Mouse (Mus musculus) midbrain, embryonic 14.5 days (tissue): Measurements from ENCODE around the gene Tcap. TPM values are rescaled to one million over a fixed set of nuclear protein-coding genes. Genes with fewer than 3 reads are reported as not detected.
A peak's percentile ranks its signal among the peaks of the same experiment; 100 is the strongest.

Experiments
- ATAC-seq: fragments of 200-750 bp; cut with Nextera tagmentation; 2 replicates; pipeline ENCODE4 v1.8.0; 2017; ENCODE audit warnings: moderate number of reproducible peaks, moderate library complexity; ENCODE audit not compliant: low FRiP score, low TSS enrichment
- DNase-seq: peaks from one replicate; pipeline ENCODE4 v3.0.0-alpha.2; 2015
- H3K27ac ChIP-seq: fragments of 300-500 bp; sonication (generic); replicated peaks from 2 replicates; pipeline ENCODE4 v1.5.1; 2014; ENCODE audit warnings: mild to moderate bottlenecking, low read depth, low read length, moderate library complexity
- H3K27me3 ChIP-seq: fragments of 300-500 bp; sonication (generic); 2 replicates; pipeline ENCODE4 v1.6.1; 2014; ENCODE audit warnings: low read length, control low read depth, mixed read lengths; ENCODE audit not compliant: control insufficient read depth, insufficient read depth
- H3K36me3 ChIP-seq: fragments of 300-500 bp; sonication (generic); 2 replicates; pipeline ENCODE4 v1.6.1; 2014; ENCODE audit warnings: low read length, control low read depth; ENCODE audit not compliant: control insufficient read depth, insufficient read depth
- H3K4me1 ChIP-seq: fragments of 300-500 bp; sonication (generic); 2 replicates; pipeline ENCODE4 v1.6.1; 2014; ENCODE audit warnings: mild to moderate bottlenecking, antibody characterized with exemption, low read length, control low read depth; ENCODE audit not compliant: control insufficient read depth, insufficient read depth
- H3K4me2 ChIP-seq: fragments of 300-500 bp; sonication (generic); 2 replicates; pipeline ENCODE4 v1.6.1; 2014; ENCODE audit warnings: mild to moderate bottlenecking, low read length, moderate library complexity
- H3K4me3 ChIP-seq: fragments of 300-500 bp; sonication (generic); replicated peaks from 2 replicates; pipeline ENCODE4 v1.5.1; 2014; ENCODE audit warnings: low read depth, low read length
- H3K9ac ChIP-seq: fragments of 300-500 bp; sonication (generic); replicated peaks from 2 replicates; pipeline ENCODE4 v1.6.1; 2014; ENCODE audit warnings: mild to moderate bottlenecking, low read length, moderate library complexity
- H3K9me3 ChIP-seq: fragments of 300-500 bp; sonication (generic); 2 replicates; pipeline ENCODE4 v1.6.1; 2016; ENCODE audit warnings: low read length, control low read depth, mixed read lengths; ENCODE audit not compliant: control insufficient read depth
- WGBS: fragments of 180-500 bp; shearing (Covaris S2); extraction: QIAGEN DNeasy Blood & Tissue Kit; methylation state at CpG from one replicate; pipeline ENCODE4 v1.1.7; 2014; 5-methylcytosine and 5-hydroxymethylcytosine counted together
- polyA plus RNA-seq: library from polyadenylated mRNA; unstranded; fragments of >200 nt; fragmentation: Nextera tagmentation; extraction: Ambion mirVana; gene quantifications from 2 replicates; pipeline ENCODE4 v1.2.1, GENCODE M21; 2014

Tcap gene
- polyA plus RNA-seq, 1 experiment from 2014 or later, result not detected

- H3K27ac ChIP-seq, result no peak overlapping the region
- no peak overlapping the region for H3K4me2 ChIP-seq
- WGBS, result 88% methylated on average over 5 of the region's 5 CpGs
- ATAC-seq (no peak), DNase-seq (no peak)
- H3K4me3 ChIP-seq, result no peak overlapping the region
- H3K36me3 ChIP-seq, result no peaks in the 10 kb centered on the region
- H3K9ac ChIP-seq, result no peak overlapping the region
- H3K27me3 ChIP-seq, result no peaks in the 10 kb centered on the region
- H3K9me3 ChIP-seq, result no peaks in the 10 kb centered on the region
- H3K4me1 ChIP-seq, result peaks cover 22% of the 10 kb centered on the region
Observed at GRCm38 (mm10) chr11:98363817-98364216, 19.8 kb upstream of the Tcap start.

DNA sequence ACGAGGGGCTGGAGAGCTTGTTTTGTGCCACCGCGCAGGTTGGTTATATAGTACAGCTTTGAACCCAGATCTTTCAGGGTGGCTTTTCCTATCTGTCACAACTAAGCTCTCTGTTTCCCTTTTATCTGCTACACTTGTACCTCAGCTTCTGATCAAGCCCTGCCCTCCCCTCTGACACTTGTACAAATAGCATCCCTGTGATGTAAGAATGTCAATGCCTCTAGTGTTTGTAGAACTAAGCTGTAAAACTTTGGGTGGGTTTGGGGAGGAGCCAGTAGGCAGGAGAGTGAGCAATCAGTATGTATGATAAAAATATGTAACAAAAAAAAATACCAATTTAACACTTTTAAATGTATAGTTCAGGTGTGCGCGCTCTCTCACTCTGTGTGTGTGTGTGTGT is 19.2 kb upstream of the Tcap start:
- Histone ChIP-seq H3K27ac (no peak overlapping the region), H3K4me2 (no peak overlapping the region), H3K9me3 (no peaks in the 10 kb centered on the region), H3K27me3 (no peaks in the 10 kb centered on the region), H3K9ac (no peak overlapping the region), H3K4me3 (no peak overlapping the region), H3K4me1 (peaks cover 16% of the 10 kb centered on the region), H3K36me3 (no peaks in the 10 kb centered on the region)
- ATAC-seq (no peak), DNase-seq (no peak)
- WGBS, result 93% methylated on average over 5 of the region's 5 CpGs

DNA sequence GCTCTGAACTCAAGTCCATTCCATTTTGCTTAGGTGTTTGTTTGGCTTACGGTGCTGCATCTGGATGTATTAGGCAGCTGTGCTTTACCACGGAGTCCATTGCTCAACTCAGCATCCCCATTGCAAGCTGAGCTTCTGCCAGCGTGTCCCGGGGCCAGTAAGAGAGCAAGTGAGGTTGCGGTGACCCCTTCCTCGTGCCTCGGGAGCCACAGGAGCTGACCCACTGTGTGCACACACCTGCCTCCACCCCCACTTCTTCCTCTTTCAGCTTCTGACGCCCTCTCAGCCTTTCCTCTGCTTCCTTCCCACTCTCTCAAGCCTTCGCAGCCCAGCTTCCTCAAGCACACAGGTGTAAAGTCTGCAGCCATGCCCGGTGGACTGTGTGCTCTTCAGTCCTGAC is 17.3 kb upstream of the Tcap start:
- H3K27me3 ChIP-seq, result no peaks in the 10 kb centered on the region
- no peak for DNase-seq
- WGBS, result 83% methylated on average over 10 of the region's 10 CpGs

DNA sequence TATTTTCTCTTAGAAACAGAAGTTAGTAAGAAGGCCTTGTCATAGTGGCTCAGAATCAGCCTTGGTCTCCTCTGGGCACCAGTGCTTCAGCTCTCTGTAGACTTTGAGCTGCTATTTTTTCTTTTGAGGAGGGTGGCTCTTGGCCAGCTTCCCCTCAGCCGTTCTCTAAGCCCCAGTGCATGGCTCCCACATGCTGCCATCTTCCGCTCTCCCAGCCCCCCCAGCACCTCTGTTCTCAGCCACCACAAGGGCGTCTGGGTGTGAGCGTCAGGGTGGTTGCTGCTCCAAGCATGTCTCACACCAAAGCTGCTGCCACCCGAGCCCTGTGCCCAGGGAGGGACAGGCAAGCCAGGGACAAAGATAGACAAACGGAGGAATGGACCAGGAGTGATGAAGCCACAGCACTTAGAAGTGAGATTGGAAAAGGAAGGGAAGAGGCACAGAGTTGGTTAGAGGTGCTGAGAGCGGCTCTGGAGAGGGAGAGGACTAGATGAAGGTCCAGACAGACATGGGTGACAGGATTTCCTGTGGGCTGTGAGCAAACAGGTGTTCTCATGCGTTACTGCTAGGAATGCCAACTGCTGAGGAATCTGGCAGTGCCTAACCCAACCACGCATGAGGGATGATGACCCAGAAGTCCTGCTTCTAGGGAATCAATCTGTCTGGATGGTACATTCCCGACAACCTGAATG is 16.3 kb upstream of the Tcap start:
- no peak overlapping the region for H3K4me3 ChIP-seq
- no peak overlapping the region for H3K27ac ChIP-seq
- no peaks in the 10 kb centered on the region for H3K9me3 ChIP-seq
- no peak overlapping the region for H3K4me2 ChIP-seq
- no peaks in the 10 kb centered on the region for H3K36me3 ChIP-seq
- 83% methylated on average over 10 of the region's 10 CpGs for WGBS
- no peak for DNase-seq
- no peaks in the 10 kb centered on the region for H3K27me3 ChIP-seq
- H3K9ac ChIP-seq, result no peak overlapping the region
- peaks cover 14% of the 10 kb centered on the region for H3K4me1 ChIP-seq
- ATAC-seq, result no peak

More for the DNA sequence above, 17.3 kb upstream of the Tcap start:
- Histone ChIP-seq H3K9me3 (no peaks in the 10 kb centered on the region), H3K36me3 (no peaks in the 10 kb centered on the region), H3K27ac (no peak overlapping the region), H3K4me3 (no peak overlapping the region), H3K4me2 (no peak overlapping the region), H3K9ac (no peak overlapping the region), H3K4me1 (peaks cover 7% of the 10 kb centered on the region)
- no peak for ATAC-seq

DNA sequence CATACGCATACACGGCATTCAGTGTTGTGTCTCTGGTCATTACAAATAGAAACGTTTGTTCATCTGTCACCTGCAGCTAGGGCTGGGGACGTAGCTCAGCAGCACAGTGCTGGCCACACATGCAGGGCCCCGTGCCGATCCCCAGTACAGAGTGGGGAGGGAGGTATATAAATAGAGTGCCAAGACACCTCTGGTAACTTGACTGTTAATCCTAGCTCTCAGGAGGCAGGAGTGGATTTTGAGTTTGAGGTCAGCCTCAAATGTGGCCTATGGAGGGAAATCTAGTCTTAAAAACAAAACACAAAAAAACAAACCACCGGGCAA is 15.8 kb upstream of the Tcap start:
- DNase-seq (no peak), ATAC-seq (no peak)
- WGBS, result 83% methylated on average over 7 of the region's 7 CpGs
- Histone ChIP-seq H3K36me3 (no peaks in the 10 kb centered on the region), H3K4me1 (peaks cover 14% of the 10 kb centered on the region), H3K4me3 (no peak overlapping the region), H3K9me3 (no peaks in the 10 kb centered on the region), H3K4me2 (no peak overlapping the region), H3K27ac (no peak overlapping the region), H3K9ac (no peak overlapping the region), H3K27me3 (no peaks in the 10 kb centered on the region)

DNA sequence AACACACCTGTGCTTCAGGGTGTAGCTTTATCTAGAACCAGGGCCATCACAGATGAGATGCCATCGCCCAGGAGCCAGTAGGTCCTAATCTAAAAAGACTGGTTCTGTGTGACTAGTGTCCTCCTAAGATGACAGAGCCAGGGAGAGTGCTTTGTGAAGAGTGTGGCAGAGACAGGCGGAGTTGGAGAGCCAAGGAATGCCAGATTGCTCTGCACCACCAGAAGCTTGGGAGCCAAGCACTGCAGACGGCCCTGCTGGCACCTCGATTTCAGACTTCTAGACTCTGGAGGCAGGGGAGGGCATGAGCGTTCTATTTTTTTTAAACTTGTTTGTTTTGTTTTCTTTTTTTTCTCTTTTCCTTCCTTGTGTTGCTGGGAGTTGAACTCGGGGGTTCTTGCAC is 14.3 kb upstream of the Tcap start:
- WGBS, result 88% methylated on average over 6 of the region's 6 CpGs
- no peak for ATAC-seq
- Histone ChIP-seq H3K36me3 (no peaks in the 10 kb centered on the region), H3K9ac (no peak overlapping the region), H3K4me3 (no peak overlapping the region), H3K9me3 (no peaks in the 10 kb centered on the region), H3K4me2 (no peak overlapping the region), H3K4me1 (peaks cover 14% of the 10 kb centered on the region), H3K27ac (no peak overlapping the region), H3K27me3 (no peaks in the 10 kb centered on the region)
- DNase-seq, result no peak

- Histone ChIP-seq H3K9ac (no peak overlapping the region), H3K4me3 (no peak overlapping the region), H3K4me2 (no peak overlapping the region), H3K27me3 (no peaks in the 10 kb centered on the region), H3K27ac (no peak overlapping the region), H3K36me3 (peaks cover 10% of the 10 kb centered on the region), H3K9me3 (no peaks in the 10 kb centered on the region), H3K4me1 (peaks cover 14% of the 10 kb centered on the region)
- ATAC-seq (no peak), DNase-seq (no peak)
- 87% methylated on average over 2 of the region's 2 CpGs for WGBS
Observed at GRCm38 (mm10) chr11:98370588-98370987, 13.0 kb upstream of the Tcap start.

- ATAC-seq, result peak; percentile 63
- H3K4me1 ChIP-seq, result peaks cover 14% of the 10 kb centered on the region
- no peak overlapping the region for H3K4me3 ChIP-seq
- DNase-seq, result peak; percentile 66
- no peaks in the 10 kb centered on the region for H3K27me3 ChIP-seq
- H3K9me3 ChIP-seq, result no peaks in the 10 kb centered on the region
- 15% methylated on average over 10 of the region's 10 CpGs for WGBS
- peak overlapping the region; percentile 25 for H3K4me2 ChIP-seq
- peak overlapping the region; percentile 46 for H3K27ac ChIP-seq
- H3K36me3 ChIP-seq, result peaks cover 21% of the 10 kb centered on the region
- 0 out of 2 replicates have a peak overlapping the region, but pooled peaks have one; percentile 12 for H3K9ac ChIP-seq
Observed at GRCm38 (mm10) chr11:98371556-98372240, 11.9 kb upstream of the Tcap start.

- DNase-seq, result peak; percentile 86
- no peaks in the 10 kb centered on the region for H3K9me3 ChIP-seq
- WGBS, result 6% methylated on average over 2 of the region's 2 CpGs
- no peak overlapping the region for H3K4me3 ChIP-seq
- H3K36me3 ChIP-seq, result peaks cover 28% of the 10 kb centered on the region
- H3K4me1 ChIP-seq, result peaks cover 14% of the 10 kb centered on the region
- no peak overlapping the region for H3K27ac ChIP-seq
- no peak overlapping the region for H3K9ac ChIP-seq
- ATAC-seq, result no peak
- no peaks in the 10 kb centered on the region for H3K27me3 ChIP-seq
- peak overlapping the region; percentile 25; the same call in 1 of the 2 replicates for H3K4me2 ChIP-seq
Observed at GRCm38 (mm10) chr11:98372406-98372805, 11.2 kb upstream of the Tcap start.
